Mouse (Mus musculus) thymus, adult 2 months (tissue): ENCODE data around the gene Tnfrsf18. TPM values are rescaled to one million over a fixed set of nuclear protein-coding genes. Genes with fewer than 3 reads are reported as not detected.
A peak's percentile ranks its signal among the peaks of the same experiment; 100 is the strongest.

Experiments used
- DNase-seq: peaks from one replicate; pipeline ENCODE4 v3.0.0; 2021
- H3K27ac ChIP-seq: fragments of 200-500 bp; 2 replicates; pipeline ENCODE4 v1.5.1; 2012; ENCODE audit warnings: low read length, control low read depth; ENCODE audit not compliant: control insufficient read depth, insufficient read depth
- H3K27me3 ChIP-seq: fragments of 200-500 bp; 2 replicates; pipeline ENCODE4 v1.6.1; 2012; ENCODE audit warnings: mild to moderate bottlenecking, low read length, moderate library complexity, mixed read lengths; ENCODE audit not compliant: control insufficient read depth, insufficient read depth
- H3K36me3 ChIP-seq: fragments of 200-500 bp; 2 replicates; pipeline ENCODE4 v1.6.1; 2012; ENCODE audit warnings: mild to moderate bottlenecking, low read length, moderate library complexity; ENCODE audit not compliant: control insufficient read depth, insufficient read depth
- H3K4me1 ChIP-seq: fragments of 200-500 bp; replicated peaks from 2 replicates; pipeline ENCODE4 v1.6.1; 2012; ENCODE audit warnings: low read length; ENCODE audit not compliant: control insufficient read depth, insufficient read depth
- H3K4me3 ChIP-seq: fragments of 200-500 bp; 2 replicates; pipeline ENCODE4 v1.5.1; 2012; ENCODE audit warnings: mild to moderate bottlenecking, low read length, control low read depth, moderate library complexity; ENCODE audit not compliant: control insufficient read depth, insufficient read depth
- CTCF ChIP-seq: fragments of 200-500 bp; IDR thresholded peaks from 2 replicates; pipeline ENCODE4 v1.5.1; 2012; ENCODE audit warnings: mild to moderate bottlenecking, control low read depth, low read length, moderate library complexity, borderline replicate concordance; ENCODE audit not compliant: control insufficient read depth, poor library complexity, insufficient read depth; ENCODE audit errors: extremely low read depth
- POLR2A ChIP-seq: fragments of 200-500 bp; IDR thresholded peaks from 2 replicates; pipeline ENCODE4 v1.6.1; 2012; ENCODE audit warnings: mild to moderate bottlenecking, low read length, control low read depth, moderate library complexity; ENCODE audit not compliant: control insufficient read depth, poor library complexity, insufficient read depth; ENCODE audit errors: extremely low read depth
- WGBS: fragments of 180-500 bp; shearing (Covaris S2); methylation state at CpG from one replicate; pipeline ENCODE4 v1.1.7; 2018; 5-methylcytosine and 5-hydroxymethylcytosine counted together
- polyA plus RNA-seq: library from polyadenylated mRNA; depleted of rRNA; stranded (reverse); fragments of >200 nt; gene quantifications from 2 replicates; pipeline ENCODE4 v1.2.3, GENCODE M21; 2012

The Tnfrsf18 gene
- polyA plus RNA-seq, 1 experiment = 85.2 TPM

DNA sequence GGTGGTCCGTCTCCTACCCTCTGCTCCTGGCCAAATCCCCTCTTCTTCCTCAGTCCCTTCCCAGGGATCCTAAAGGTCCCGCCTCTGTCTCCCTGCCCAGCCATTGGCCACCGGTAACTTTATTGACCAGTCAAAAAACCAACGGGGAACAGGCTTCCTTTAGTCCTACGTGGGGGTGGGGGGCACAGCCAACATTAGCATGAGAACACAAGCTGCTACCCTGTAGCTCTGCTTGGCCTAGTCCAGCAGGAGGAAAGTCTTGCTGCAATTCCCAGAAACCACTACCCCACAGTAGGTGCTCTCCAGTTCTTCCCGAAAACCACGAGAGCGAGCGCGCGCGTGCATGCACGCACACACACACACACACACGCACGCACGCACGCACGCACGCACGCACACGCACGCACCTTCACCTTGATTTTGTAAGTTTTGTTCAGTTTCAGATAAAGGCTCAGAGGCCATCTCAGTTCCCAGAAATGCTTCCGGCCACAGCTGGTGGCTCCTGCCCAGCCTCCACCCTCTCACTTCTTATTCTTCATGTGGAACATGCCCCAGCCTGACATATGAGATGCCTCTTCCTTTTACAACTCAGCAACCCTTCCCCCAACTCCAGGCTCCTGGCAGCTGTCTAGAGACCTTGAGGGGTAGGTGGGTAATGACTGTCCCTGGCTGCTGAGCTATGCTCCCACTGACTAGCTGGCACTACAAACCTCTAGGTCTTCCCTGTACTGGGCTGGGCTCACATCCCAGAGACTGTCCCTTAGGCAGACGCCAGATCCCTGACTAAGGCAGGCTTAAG is 5.8 kb downstream of the Tnfrsf18 start:
- TF ChIP-seq POLR2A = no peak
- TF ChIP-seq CTCF = no peak
- 10% methylated on average over 24 of the region's 24 CpGs for WGBS
- Histone ChIP-seq H3K4me1 (peaks cover 62% of the 10 kb centered on the region), H3K4me3 (peak overlapping the region; percentile 37), H3K36me3 (no peaks in the 10 kb centered on the region; the same call in 1 of the 2 replicates), H3K27ac (peak overlapping the region; percentile 91), H3K27me3 (no peaks in the 10 kb centered on the region; the same call in 1 of the 2 replicates)
- DNase-seq = peak; percentile 59

DNA sequence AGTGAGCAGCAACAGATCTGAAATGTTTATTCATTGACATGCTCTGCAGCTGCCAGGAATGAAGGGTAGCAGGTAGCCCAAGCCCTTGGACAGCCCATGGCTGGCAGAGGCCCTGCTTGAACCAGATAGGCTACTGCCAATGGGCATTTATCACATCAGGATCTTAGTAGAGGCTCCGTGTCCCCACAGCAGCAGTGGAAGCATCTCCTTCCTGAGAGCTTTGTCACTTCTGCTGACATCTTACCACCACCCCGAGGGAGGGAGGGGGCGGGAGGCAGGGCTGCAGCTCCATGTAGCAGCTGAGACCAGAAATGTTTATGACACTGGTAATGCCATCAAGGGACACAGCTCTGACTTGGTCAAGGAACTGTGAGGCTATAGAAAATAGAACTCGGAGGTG is 6.9 kb downstream of the Tnfrsf18 start:
- TF ChIP-seq CTCF = no peak
- Histone ChIP-seq H3K4me3 (no peak overlapping the region), H3K27ac (peak overlapping the region; percentile 91), H3K36me3 (no peaks in the 10 kb centered on the region; the same call in 1 of the 2 replicates), H3K4me1 (peaks cover 56% of the 10 kb centered on the region), H3K27me3 (no peaks in the 10 kb centered on the region; the same call in 1 of the 2 replicates)
- 44% methylated on average over 4 of the region's 4 CpGs for WGBS
- DNase-seq = peak; percentile 47

DNA sequence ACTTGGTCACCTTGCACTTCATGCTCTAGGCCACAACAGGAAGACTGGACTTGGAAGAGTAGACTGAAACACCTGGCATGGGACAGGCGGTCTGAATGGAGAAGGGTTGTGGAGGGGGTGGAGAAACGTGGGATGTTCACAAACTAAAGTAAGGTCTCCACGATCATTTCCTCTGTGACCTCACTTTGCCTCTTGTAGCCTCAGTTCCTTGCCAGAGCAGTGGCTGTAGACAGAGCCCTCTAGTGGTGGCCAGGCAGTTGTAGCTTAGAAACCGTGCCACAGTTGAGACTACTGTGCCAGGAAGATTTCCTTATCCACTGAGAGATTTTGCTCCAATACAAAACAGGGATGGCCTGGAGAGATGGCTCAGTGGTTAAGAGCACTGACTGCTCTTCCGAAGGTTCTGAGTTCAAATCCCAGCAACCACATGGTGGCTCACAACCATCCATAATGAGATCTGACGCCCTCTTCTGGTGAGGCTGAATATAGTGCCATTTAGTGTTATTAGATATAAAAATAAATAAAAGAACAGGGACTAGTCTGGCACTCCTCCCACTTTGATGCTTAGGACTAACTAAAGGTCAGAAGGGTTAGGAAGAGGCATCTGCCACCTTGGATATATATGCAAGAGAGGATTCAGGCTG is 7.6 kb downstream of the Tnfrsf18 start:
- WGBS = 24% methylated on average over 6 of the region's 6 CpGs
- peak; percentile 68 for DNase-seq
- H3K36me3 ChIP-seq = no peaks in the 10 kb centered on the region; the same call in 1 of the 2 replicates
- H3K4me3 ChIP-seq = no peak overlapping the region
- no peaks in the 10 kb centered on the region; the same call in 1 of the 2 replicates for H3K27me3 ChIP-seq
- peak overlapping the region; percentile 91 for H3K27ac ChIP-seq
- H3K4me1 ChIP-seq = peaks cover 56% of the 10 kb centered on the region
- TF ChIP-seq POLR2A = no peak
- TF ChIP-seq CTCF = peak; percentile 43; the same call in 1 of the 2 replicates

DNA sequence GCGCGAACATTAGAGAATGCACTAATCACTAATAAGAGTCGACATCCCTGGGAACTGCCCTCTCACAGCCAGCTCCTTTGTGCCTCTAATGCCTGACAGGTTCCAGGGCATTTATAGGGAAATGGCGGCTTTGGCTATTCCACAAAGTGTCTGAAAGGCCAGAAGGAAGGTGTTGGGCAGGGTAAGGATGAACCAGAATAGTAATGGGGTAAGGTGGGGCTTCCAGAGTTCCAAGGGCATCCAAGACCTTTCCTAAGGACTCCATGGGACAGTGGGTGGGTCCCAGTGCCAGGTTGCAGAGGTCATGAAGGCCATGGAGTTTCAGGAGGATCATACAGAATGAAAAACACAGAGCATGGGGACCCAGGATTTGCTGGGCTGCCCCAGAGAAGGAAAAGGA is 8.3 kb downstream of the Tnfrsf18 start:
- no peak for TF ChIP-seq CTCF
- no peak for TF ChIP-seq POLR2A
- H3K4me1 ChIP-seq = peaks cover 56% of the 10 kb centered on the region
- no peaks in the 10 kb centered on the region; the same call in 1 of the 2 replicates for H3K27me3 ChIP-seq
- DNase-seq = no peak
- no peaks in the 10 kb centered on the region for H3K36me3 ChIP-seq
- H3K27ac ChIP-seq = no peak overlapping the region
- no peak overlapping the region for H3K4me3 ChIP-seq
- WGBS = 90% methylated on average over 4 of the region's 4 CpGs

DNA sequence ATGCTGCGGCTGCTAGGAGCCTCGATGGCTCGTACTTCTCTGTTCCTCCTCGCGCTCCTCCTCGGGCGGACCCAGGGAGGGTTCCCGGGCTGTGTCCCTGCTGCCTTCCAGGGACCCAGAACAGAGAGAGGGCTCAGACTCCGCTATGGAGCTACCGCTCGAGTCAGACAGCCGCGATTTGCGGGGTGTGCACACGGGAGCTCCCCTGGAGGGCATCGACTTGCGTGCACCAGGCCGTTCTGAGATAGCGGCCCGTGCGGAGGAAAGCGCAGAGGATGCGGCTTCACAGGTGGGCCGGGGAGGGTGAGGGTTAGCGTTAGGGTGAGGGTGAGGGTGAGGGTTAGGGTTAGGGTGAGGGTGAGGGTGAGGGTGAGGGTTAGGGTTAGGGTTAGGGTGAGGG is 8.9 kb downstream of the Tnfrsf18 start:
- DNase-seq = no peak
- Histone ChIP-seq H3K4me1 (peaks cover 56% of the 10 kb centered on the region), H3K27ac (no peak overlapping the region), H3K4me3 (no peak overlapping the region), H3K27me3 (no peaks in the 10 kb centered on the region; the same call in 1 of the 2 replicates), H3K36me3 (no peaks in the 10 kb centered on the region)
- no peak for TF ChIP-seq POLR2A
- no peak for TF ChIP-seq CTCF
- 19% methylated on average over 25 of the region's 25 CpGs for WGBS

DNA sequence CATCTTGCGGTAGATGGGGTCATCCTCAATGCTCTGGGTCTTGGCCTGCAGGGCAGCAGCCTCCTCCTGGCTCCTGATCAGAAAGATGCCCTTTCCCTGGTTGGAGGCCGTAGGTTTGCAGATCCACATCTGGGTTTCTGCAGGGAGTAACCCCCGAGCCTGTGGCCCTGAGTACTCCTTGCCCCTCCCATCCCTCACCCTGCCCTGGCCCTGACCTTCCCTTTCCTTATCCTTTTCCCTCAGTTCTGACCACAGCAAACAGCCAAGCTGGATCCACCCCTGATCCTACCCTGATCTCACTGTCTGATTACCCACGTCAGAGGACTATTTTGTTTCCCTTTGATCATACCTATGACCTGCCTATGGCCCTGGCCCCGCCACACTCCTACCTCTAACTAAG is 18.8 kb downstream of the Tnfrsf18 start:
- H3K4me1 ChIP-seq = no peaks in the 10 kb centered on the region
- no peaks in the 10 kb centered on the region for H3K36me3 ChIP-seq
- no peak for DNase-seq
- no peaks in the 10 kb centered on the region for H3K27me3 ChIP-seq
- no peak overlapping the region for H3K27ac ChIP-seq
- TF ChIP-seq POLR2A (no peak), CTCF (no peak)
- H3K4me3 ChIP-seq = no peak overlapping the region
- 88% methylated on average over 5 of the region's 5 CpGs for WGBS
